Mouse (Mus musculus) limb, embryonic 11.5 days (tissue): ENCODE results near the gene Ube2d3. TPM values are rescaled to one million over a fixed set of nuclear protein-coding genes. Genes with fewer than 3 reads are reported as not detected.

Source experiments
- polyA plus RNA-seq: library from polyadenylated mRNA; unstranded; fragments of >200 nt; fragmentation: Nextera tagmentation; extraction: Ambion mirVana; gene quantifications from 2 replicates; pipeline ENCODE4 v1.2.1, GENCODE M21; 2014

The Ube2d3 gene
- polyA plus RNA-seq, 1 experiment from 2014 or later = 639 TPM

Other genes starting within 250 kb of the Ube2d3 start
- gene Cenpe, start 225.6 kb upstream of the Ube2d3 start, polyA plus RNA-seq = 48.6 and 54.1 TPM in 2 replicates
- gene Bdh2, start 156.9 kb upstream of the Ube2d3 start, polyA plus RNA-seq = 7.4 and 9.2 TPM in 2 replicates
- gene Slc9b2, start 130.4 kb upstream of the Ube2d3 start, polyA plus RNA-seq = 5.1 and 5.6 TPM in 2 replicates
- gene Slc9b1, start 90.1 kb upstream of the Ube2d3 start, polyA plus RNA-seq = 0.15 and 0.57 TPM in 2 replicates
- gene Cisd2, start 14.2 kb upstream of the Ube2d3 start, polyA plus RNA-seq = 64.7 and 71.3 TPM in 2 replicates
- 4.1 and 4.7 TPM in 2 replicates for gene Manba, start 47.5 kb downstream of the Ube2d3 start, polyA plus RNA-seq